Mouse (Mus musculus): Measurements from ENCODE around the gene Mfap5. TPM values are rescaled to one million over a fixed set of nuclear protein-coding genes. Genes with fewer than 3 reads are reported as not detected.
A peak's percentile ranks its signal among the peaks of the same experiment; 100 is the strongest.
"Not testable (repeated sequence)": the region's sequence is repeated elsewhere in the genome, so short reads cannot be mapped to it uniquely, and the experiment has no call there.

Mfap5 gene
- total RNA-seq, 1 experiment = 8.7 TPM

GRCm38 (mm10) chr6:122539564-122539963 lies 33.9 kb downstream of the Mfap5 start:
- H3K36me3 ChIP-seq (ENCODE audit: control insufficient read depth, insufficient read depth, low read length, poor library complexity, severe bottlenecking) = no peaks in the 10 kb centered on the region

GRCm38 (mm10) chr6:122542459-122542858 lies 36.8 kb downstream of the Mfap5 start:
- H3K4me1 ChIP-seq (ENCODE audit: control insufficient read depth in 2 of 2, insufficient read depth in 2 of 2, low read length in 2 of 2, poor library complexity in 1 of 2); H3K9ac ChIP-seq (ENCODE audit: insufficient read depth, low read depth, low read length, poor library complexity, severe bottlenecking); H3K36me3 ChIP-seq (ENCODE audit: control insufficient read depth, insufficient read depth, low read length, poor library complexity, severe bottlenecking); H3K4me3 ChIP-seq (ENCODE audit: insufficient read depth in 1 of 2, low read depth in 1 of 2, low read length in 2 of 2, poor library complexity in 1 of 2, severe bottlenecking in 1 of 2); in situ Hi-C loops (cut with MboI; ENCODE audit: low sequenced_read_pairs in 2 of 2, unreplicated experiment in 2 of 2); H3K27ac ChIP-seq (ENCODE audit: insufficient read depth, low read depth, low read length, poor library complexity, severe bottlenecking); H3K9me3 ChIP-seq (ENCODE audit: control insufficient read depth, insufficient read depth, low read depth, low read length); DNase-seq (ENCODE audit: low read depth, low spot score): not testable (repeated sequence)
- peak; percentile 83 for TF ChIP-seq ZNF384 (IDR thresholded peaks at IDR 0.05; ENCODE audit: low read depth, low read length)

More at GRCm38 (mm10) chr6:122539564-122539963, 33.9 kb downstream of the Mfap5 start:
- no peaks in the 10 kb centered on the region for H3K9me3 ChIP-seq (ENCODE audit: control insufficient read depth, insufficient read depth, low read depth, low read length)
- no peaks in the 10 kb centered on the region for H3K4me1 ChIP-seq (ENCODE audit: control insufficient read depth in 2 of 2, insufficient read depth in 2 of 2, low read length in 2 of 2, poor library complexity in 1 of 2)
- no peak overlapping the region for H3K9ac ChIP-seq (ENCODE audit: insufficient read depth, low read depth, low read length, poor library complexity, severe bottlenecking)
- no peak overlapping the region for H3K27ac ChIP-seq (ENCODE audit: insufficient read depth, low read depth, low read length, poor library complexity, severe bottlenecking)
- no peak for DNase-seq (ENCODE audit: low read depth, low spot score)
- in situ Hi-C loops (cut with MboI; ENCODE audit: low sequenced_read_pairs in 2 of 2, unreplicated experiment in 2 of 2) = no loop called here
- no peak overlapping the region for H3K4me3 ChIP-seq (ENCODE audit: insufficient read depth in 1 of 2, low read depth in 1 of 2, low read length in 2 of 2, poor library complexity in 1 of 2, severe bottlenecking in 1 of 2)
- TF ChIP-seq ZNF384 (IDR thresholded peaks at IDR 0.05; ENCODE audit: low read depth, low read length) (no peak), HCFC1 (IDR thresholded peaks at IDR 0.05; ENCODE audit: borderline replicate concordance, insufficient read depth, low read length) (no peak), CHD2 (IDR thresholded peaks at IDR 0.05; ENCODE audit: low read depth, low read length) (no peak), ZC3H11A (IDR thresholded peaks at IDR 0.05; ENCODE audit: borderline replicate concordance, low read depth, low read length) (no peak), MAFK (IDR thresholded peaks at IDR 0.05; ENCODE audit: insufficient read depth, low read depth, low read length) (no peak)

- Histone ChIP-seq H3K36me3 (ENCODE audit: control insufficient read depth, insufficient read depth, low read length, poor library complexity, severe bottlenecking) (no peaks in the 10 kb centered on the region), H3K4me1 (ENCODE audit: control insufficient read depth in 2 of 2, insufficient read depth in 2 of 2, low read length in 2 of 2, poor library complexity in 1 of 2) (no peaks in the 10 kb centered on the region), H3K9ac (ENCODE audit: insufficient read depth, low read depth, low read length, poor library complexity, severe bottlenecking) (no peak overlapping the region), H3K4me3 (ENCODE audit: insufficient read depth in 1 of 2, low read depth in 1 of 2, low read length in 2 of 2, poor library complexity in 1 of 2, severe bottlenecking in 1 of 2) (no peak overlapping the region), H3K27ac (ENCODE audit: insufficient read depth, low read depth, low read length, poor library complexity, severe bottlenecking) (no peak overlapping the region), H3K9me3 (ENCODE audit: control insufficient read depth, insufficient read depth, low read depth, low read length) (no peaks in the 10 kb centered on the region)
- TF ChIP-seq ZNF384 (IDR thresholded peaks at IDR 0.05; ENCODE audit: low read depth, low read length) = no peak
- no peak for TF ChIP-seq ZC3H11A (IDR thresholded peaks at IDR 0.05; ENCODE audit: borderline replicate concordance, low read depth, low read length)
- TF ChIP-seq MAFK (IDR thresholded peaks at IDR 0.05; ENCODE audit: insufficient read depth, low read depth, low read length) = no peak
- TF ChIP-seq CHD2 (IDR thresholded peaks at IDR 0.05; ENCODE audit: low read depth, low read length) = no peak
- no peak for TF ChIP-seq HCFC1 (IDR thresholded peaks at IDR 0.05; ENCODE audit: borderline replicate concordance, insufficient read depth, low read length)
- in situ Hi-C loops (cut with MboI; ENCODE audit: low sequenced_read_pairs in 2 of 2, unreplicated experiment in 2 of 2) = no loop called here
- DNase-seq (ENCODE audit: low read depth, low spot score) = no peak
Observed at GRCm38 (mm10) chr6:122543574-122543973, 37.9 kb downstream of the Mfap5 start.

GRCm38 (mm10) chr6:122544672-122545071 lies 39.0 kb downstream of the Mfap5 start:
- TF ChIP-seq ZNF384 (IDR thresholded peaks at IDR 0.05; ENCODE audit: low read depth, low read length) (no peak), MAFK (IDR thresholded peaks at IDR 0.05; ENCODE audit: insufficient read depth, low read depth, low read length) (no peak), CHD2 (IDR thresholded peaks at IDR 0.05; ENCODE audit: low read depth, low read length) (no peak), HCFC1 (IDR thresholded peaks at IDR 0.05; ENCODE audit: borderline replicate concordance, insufficient read depth, low read length) (no peak), ZC3H11A (IDR thresholded peaks at IDR 0.05; ENCODE audit: borderline replicate concordance, low read depth, low read length) (no peak)
- H3K27ac ChIP-seq (ENCODE audit: insufficient read depth, low read depth, low read length, poor library complexity, severe bottlenecking) = no peak overlapping the region
- no peak overlapping the region for H3K4me3 ChIP-seq (ENCODE audit: insufficient read depth in 1 of 2, low read depth in 1 of 2, low read length in 2 of 2, poor library complexity in 1 of 2, severe bottlenecking in 1 of 2)
- in situ Hi-C loops (cut with MboI; ENCODE audit: low sequenced_read_pairs in 2 of 2, unreplicated experiment in 2 of 2) = no loop called here
- H3K9ac ChIP-seq (ENCODE audit: insufficient read depth, low read depth, low read length, poor library complexity, severe bottlenecking) = no peak overlapping the region
- no peaks in the 10 kb centered on the region for H3K4me1 ChIP-seq (ENCODE audit: control insufficient read depth in 2 of 2, insufficient read depth in 2 of 2, low read length in 2 of 2, poor library complexity in 1 of 2)
- no peaks in the 10 kb centered on the region for H3K9me3 ChIP-seq (ENCODE audit: control insufficient read depth, insufficient read depth, low read depth, low read length)
- no peaks in the 10 kb centered on the region for H3K36me3 ChIP-seq (ENCODE audit: control insufficient read depth, insufficient read depth, low read length, poor library complexity, severe bottlenecking)
- no peak for DNase-seq (ENCODE audit: low read depth, low spot score)

- Histone ChIP-seq H3K4me1 (ENCODE audit: control insufficient read depth in 2 of 2, insufficient read depth in 2 of 2, low read length in 2 of 2, poor library complexity in 1 of 2) (no peaks in the 10 kb centered on the region), H3K4me3 (ENCODE audit: insufficient read depth in 1 of 2, low read depth in 1 of 2, low read length in 2 of 2, poor library complexity in 1 of 2, severe bottlenecking in 1 of 2) (no peak overlapping the region), H3K27ac (ENCODE audit: insufficient read depth, low read depth, low read length, poor library complexity, severe bottlenecking) (no peak overlapping the region), H3K36me3 (ENCODE audit: control insufficient read depth, insufficient read depth, low read length, poor library complexity, severe bottlenecking) (no peaks in the 10 kb centered on the region), H3K9me3 (ENCODE audit: control insufficient read depth, insufficient read depth, low read depth, low read length) (no peaks in the 10 kb centered on the region), H3K9ac (ENCODE audit: insufficient read depth, low read depth, low read length, poor library complexity, severe bottlenecking) (no peak overlapping the region)
- DNase-seq (ENCODE audit: low read depth, low spot score) = no peak
- in situ Hi-C loops (cut with MboI; ENCODE audit: low sequenced_read_pairs in 2 of 2, unreplicated experiment in 2 of 2) = no loop called here
- TF ChIP-seq HCFC1 (IDR thresholded peaks at IDR 0.05; ENCODE audit: borderline replicate concordance, insufficient read depth, low read length) (no peak), ZNF384 (IDR thresholded peaks at IDR 0.05; ENCODE audit: low read depth, low read length) (no peak), MAFK (IDR thresholded peaks at IDR 0.05; ENCODE audit: insufficient read depth, low read depth, low read length) (no peak), ZC3H11A (IDR thresholded peaks at IDR 0.05; ENCODE audit: borderline replicate concordance, low read depth, low read length) (no peak), CHD2 (IDR thresholded peaks at IDR 0.05; ENCODE audit: low read depth, low read length) (no peak)
Observed at GRCm38 (mm10) chr6:122545289-122545882, 39.7 kb downstream of the Mfap5 start.
